Mouse (Mus musculus): ENCODE data around the gene Olfr1008. TPM values are rescaled to one million over a fixed set of nuclear protein-coding genes. Genes with fewer than 3 reads are reported as not detected.
"Not testable (repeated sequence)": the region's sequence is repeated elsewhere in the genome, so short reads cannot be mapped to it uniquely, and the experiment has no call there.

Gene Olfr1008
- not detected in 2 replicates for polyA plus RNA-seq (2014; fragmentation: Nextera tagmentation; extraction: Ambion mirVana)

DNA sequence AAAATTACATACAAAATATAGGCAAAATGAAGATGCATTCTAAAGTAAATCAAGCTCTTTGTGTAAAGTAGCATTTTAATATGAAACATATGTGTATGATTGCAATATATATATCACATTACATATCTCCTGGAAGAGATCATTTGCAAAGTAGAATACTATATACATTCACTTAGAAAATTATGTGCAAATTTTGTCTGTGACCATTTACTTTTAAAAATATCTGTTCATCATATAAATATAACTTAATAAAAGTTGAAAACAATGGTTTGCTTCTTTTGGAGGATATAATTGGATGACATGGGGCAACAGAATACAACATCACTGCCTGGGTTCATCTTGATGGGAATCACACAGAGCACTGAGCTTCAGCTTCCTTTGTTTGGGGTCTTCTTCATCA lies at the start of gene Olfr1008:
Gene Olfr1008, plus strand, starts transcription at position 301 of the 400 bp plus-strand sequence.
- Histone ChIP-seq H3K4me2 (no peak within 1 kb of the TSS), H3K9me3 (replicated peaks; ENCODE audit: control insufficient read depth, low read length) (no peaks in the 10 kb centered on the region), H3K4me1 (ENCODE audit: control insufficient read depth, insufficient read depth, low read length) (no peaks in the 10 kb centered on the region), H3K27me3 (ENCODE audit: control insufficient read depth, insufficient read depth, low read length) (no peaks in the 10 kb centered on the region), H3K9ac (ENCODE audit: low read depth, low read length) (no peak within 1 kb of the TSS), H3K4me3 (ENCODE audit: low read depth, low read length) (no peak within 1 kb of the TSS), H3K27ac (ENCODE audit: low read depth, low read length) (no peak within 1 kb of the TSS), H3K36me3 (ENCODE audit: control insufficient read depth, insufficient read depth, low read length) (no peaks in the 10 kb centered on the region)
- no peak for ATAC-seq (replicated peaks; ENCODE audit: insufficient number of reproducible peaks, low FRiP score, low TSS enrichment)

- ATAC-seq (replicated peaks; ENCODE audit: insufficient number of reproducible peaks, low FRiP score, low TSS enrichment) = no peak
- WGBS (ENCODE audit: insufficient replicate concordance) = 85% methylated on average over 1 of the region's 1 CpGs
- Histone ChIP-seq H3K36me3 (ENCODE audit: control insufficient read depth, insufficient read depth, low read length) (no peaks in the 10 kb centered on the region), H3K4me1 (ENCODE audit: control insufficient read depth, insufficient read depth, low read length) (no peaks in the 10 kb centered on the region), H3K9ac (ENCODE audit: low read depth, low read length) (no peak within 1 kb of the TSS), H3K4me2 (no peak within 1 kb of the TSS), H3K27ac (ENCODE audit: low read depth, low read length) (no peak within 1 kb of the TSS), H3K4me3 (ENCODE audit: low read depth, low read length) (no peak within 1 kb of the TSS), H3K9me3 (replicated peaks; ENCODE audit: control insufficient read depth, low read length) (no peaks in the 10 kb centered on the region), H3K27me3 (ENCODE audit: control insufficient read depth, insufficient read depth, low read length) (no peaks in the 10 kb centered on the region)
These were observed 38.6 kb upstream of the Olfr1008 start, which contains the start of gene Olfr1002 for GRCm38 (mm10) chr2:85650604-85651003. Gene Olfr1002 (minus strand): TSS chr2:85650704.

- not testable (repeated sequence) for H3K4me2 ChIP-seq; H3K36me3 ChIP-seq (ENCODE audit: control insufficient read depth, insufficient read depth, low read length); H3K9ac ChIP-seq (ENCODE audit: low read depth, low read length); H3K9me3 ChIP-seq (replicated peaks; ENCODE audit: control insufficient read depth, low read length); H3K27ac ChIP-seq (ENCODE audit: low read depth, low read length); H3K27me3 ChIP-seq (ENCODE audit: control insufficient read depth, insufficient read depth, low read length); H3K4me3 ChIP-seq (ENCODE audit: low read depth, low read length); H3K4me1 ChIP-seq (ENCODE audit: control insufficient read depth, insufficient read depth, low read length); ATAC-seq (replicated peaks; ENCODE audit: insufficient number of reproducible peaks, low FRiP score, low TSS enrichment)
These were observed 24.9 kb upstream of the Olfr1008 start, which contains the start of gene Olfr154 for GRCm38 (mm10) chr2:85664355-85664754. Gene Olfr154 (minus strand): TSS chr2:85664455.

- Histone ChIP-seq H3K4me1 (ENCODE audit: control insufficient read depth, insufficient read depth, low read length) (no peaks in the 10 kb centered on the region), H3K36me3 (ENCODE audit: control insufficient read depth, insufficient read depth, low read length) (no peaks in the 10 kb centered on the region), H3K27ac (ENCODE audit: low read depth, low read length) (no peak within 1 kb of the TSS), H3K4me2 (no peak within 1 kb of the TSS), H3K9ac (ENCODE audit: low read depth, low read length) (no peak within 1 kb of the TSS), H3K9me3 (replicated peaks; ENCODE audit: control insufficient read depth, low read length) (no peaks in the 10 kb centered on the region), H3K27me3 (ENCODE audit: control insufficient read depth, insufficient read depth, low read length) (no peaks in the 10 kb centered on the region), H3K4me3 (ENCODE audit: low read depth, low read length) (no peak within 1 kb of the TSS)
- no peak for ATAC-seq (replicated peaks; ENCODE audit: insufficient number of reproducible peaks, low FRiP score, low TSS enrichment)
These were observed 10.6 kb upstream of the Olfr1008 start, which contains the start of gene Olfr1006 for GRCm38 (mm10) chr2:85678667-85679066. Gene Olfr1006 (minus strand): TSS chr2:85678767.

DNA sequence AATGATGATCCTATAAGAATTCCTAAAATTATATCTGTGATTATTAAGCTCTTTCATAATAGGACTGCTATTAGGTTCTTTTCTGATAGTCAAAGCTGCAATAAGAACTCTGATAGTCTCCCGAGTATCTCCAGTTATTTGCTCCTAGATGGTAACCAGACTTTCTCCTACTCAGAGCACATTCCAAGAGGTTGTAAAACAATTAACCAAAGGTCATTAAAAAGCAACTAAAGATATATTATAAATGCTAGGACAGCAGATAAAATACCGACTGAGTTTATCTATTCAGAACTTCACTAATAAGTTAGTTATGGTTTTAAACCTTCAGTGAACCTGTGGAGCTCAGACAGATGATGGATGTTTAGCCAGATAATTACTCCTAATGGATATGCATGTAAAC lies 21.4 kb downstream of the Olfr1008 start:
- not testable (repeated sequence) for H3K9me3 ChIP-seq (replicated peaks; ENCODE audit: control insufficient read depth, low read length); H3K4me2 ChIP-seq; H3K4me1 ChIP-seq (ENCODE audit: control insufficient read depth, insufficient read depth, low read length); H3K4me3 ChIP-seq (ENCODE audit: low read depth, low read length); H3K36me3 ChIP-seq (ENCODE audit: control insufficient read depth, insufficient read depth, low read length); H3K27me3 ChIP-seq (ENCODE audit: control insufficient read depth, insufficient read depth, low read length); H3K9ac ChIP-seq (ENCODE audit: low read depth, low read length); ATAC-seq (replicated peaks; ENCODE audit: insufficient number of reproducible peaks, low FRiP score, low TSS enrichment); H3K27ac ChIP-seq (ENCODE audit: low read depth, low read length)
- 75% methylated on average over 2 of the region's 2 CpGs for WGBS (ENCODE audit: insufficient replicate concordance)

DNA sequence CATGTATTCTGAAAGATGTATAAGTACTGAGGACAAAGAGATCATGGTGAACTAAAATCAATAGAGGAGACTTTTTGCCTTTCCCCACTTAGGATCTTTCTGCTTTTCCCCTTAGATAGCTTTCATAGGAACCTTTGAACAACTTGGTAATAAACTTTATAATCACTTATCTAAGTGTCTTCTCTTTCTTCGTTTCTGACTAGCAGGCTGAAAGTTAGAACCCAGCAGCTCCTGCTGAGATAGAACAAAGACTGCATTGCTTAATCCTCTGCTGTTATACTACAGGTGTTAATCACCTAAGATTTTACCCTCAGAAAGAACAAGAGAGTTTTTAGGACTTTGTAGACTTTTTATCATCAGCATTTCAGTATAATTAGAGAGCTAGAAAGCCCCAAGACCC lies 21.9 kb downstream of the Olfr1008 start:
- whole genome bisulfite sequencing (ENCODE audit: insufficient replicate concordance) = 26% methylated on average over 1 of the region's 1 CpGs
- H3K36me3 ChIP-seq (ENCODE audit: control insufficient read depth, insufficient read depth, low read length) = no peaks in the 10 kb centered on the region
- no peak overlapping the region for H3K27ac ChIP-seq (ENCODE audit: low read depth, low read length)
- H3K4me3 ChIP-seq (ENCODE audit: low read depth, low read length) = no peak overlapping the region
- no peak overlapping the region for H3K4me2 ChIP-seq
- H3K27me3 ChIP-seq (ENCODE audit: control insufficient read depth, insufficient read depth, low read length) = no peaks in the 10 kb centered on the region
- no peaks in the 10 kb centered on the region for H3K4me1 ChIP-seq (ENCODE audit: control insufficient read depth, insufficient read depth, low read length)
- no peak for ATAC-seq (replicated peaks; ENCODE audit: insufficient number of reproducible peaks, low FRiP score, low TSS enrichment)
- H3K9me3 ChIP-seq (replicated peaks; ENCODE audit: control insufficient read depth, low read length) = no peaks in the 10 kb centered on the region
- no peak overlapping the region for H3K9ac ChIP-seq (ENCODE audit: low read depth, low read length)

- H3K9me3 ChIP-seq (replicated peaks; ENCODE audit: control insufficient read depth, low read length) = no peaks in the 10 kb centered on the region
- H3K36me3 ChIP-seq (ENCODE audit: control insufficient read depth, insufficient read depth, low read length) = no peaks in the 10 kb centered on the region
- H3K27me3 ChIP-seq (ENCODE audit: control insufficient read depth, insufficient read depth, low read length) = no peaks in the 10 kb centered on the region
- H3K27ac ChIP-seq (ENCODE audit: low read depth, low read length) = no peak within 1 kb of the TSS
- ATAC-seq (replicated peaks; ENCODE audit: insufficient number of reproducible peaks, low FRiP score, low TSS enrichment) = no peak
- H3K4me1 ChIP-seq (ENCODE audit: control insufficient read depth, insufficient read depth, low read length) = no peaks in the 10 kb centered on the region
- no peak within 1 kb of the TSS for H3K4me3 ChIP-seq (ENCODE audit: low read depth, low read length)
- no peak within 1 kb of the TSS for H3K9ac ChIP-seq (ENCODE audit: low read depth, low read length)
- WGBS (ENCODE audit: insufficient replicate concordance) = 81% methylated on average over 1 of the region's 1 CpGs
- no peak within 1 kb of the TSS for H3K4me2 ChIP-seq
These were observed 25.9 kb downstream of the Olfr1008 start, which contains the start of gene Olfr1009 for GRCm38 (mm10) chr2:85715119-85715518. Gene Olfr1009 (plus strand): TSS chr2:85715419.

GRCm38 (mm10) chr2:85725793-85726192 lies 36.6 kb downstream of the Olfr1008 start:
- H3K36me3 ChIP-seq (ENCODE audit: control insufficient read depth, insufficient read depth, low read length) = no peaks in the 10 kb centered on the region
- H3K27ac ChIP-seq (ENCODE audit: low read depth, low read length) = no peak overlapping the region
- no peaks in the 10 kb centered on the region for H3K9me3 ChIP-seq (replicated peaks; ENCODE audit: control insufficient read depth, low read length)
- ATAC-seq (replicated peaks; ENCODE audit: insufficient number of reproducible peaks, low FRiP score, low TSS enrichment) = no peak
- no peak overlapping the region for H3K4me2 ChIP-seq
- H3K4me3 ChIP-seq (ENCODE audit: low read depth, low read length) = no peak overlapping the region
- no peaks in the 10 kb centered on the region for H3K27me3 ChIP-seq (ENCODE audit: control insufficient read depth, insufficient read depth, low read length)
- H3K4me1 ChIP-seq (ENCODE audit: control insufficient read depth, insufficient read depth, low read length) = no peaks in the 10 kb centered on the region
- 9% methylated on average over 3 of the region's 3 CpGs for WGBS (ENCODE audit: insufficient replicate concordance)
- no peak overlapping the region for H3K9ac ChIP-seq (ENCODE audit: low read depth, low read length)

All from heart, embryonic 11.5 days (tissue).